11 mouse cellular contexts compared by ENCODE assay signal in the genomic region with DNA sequence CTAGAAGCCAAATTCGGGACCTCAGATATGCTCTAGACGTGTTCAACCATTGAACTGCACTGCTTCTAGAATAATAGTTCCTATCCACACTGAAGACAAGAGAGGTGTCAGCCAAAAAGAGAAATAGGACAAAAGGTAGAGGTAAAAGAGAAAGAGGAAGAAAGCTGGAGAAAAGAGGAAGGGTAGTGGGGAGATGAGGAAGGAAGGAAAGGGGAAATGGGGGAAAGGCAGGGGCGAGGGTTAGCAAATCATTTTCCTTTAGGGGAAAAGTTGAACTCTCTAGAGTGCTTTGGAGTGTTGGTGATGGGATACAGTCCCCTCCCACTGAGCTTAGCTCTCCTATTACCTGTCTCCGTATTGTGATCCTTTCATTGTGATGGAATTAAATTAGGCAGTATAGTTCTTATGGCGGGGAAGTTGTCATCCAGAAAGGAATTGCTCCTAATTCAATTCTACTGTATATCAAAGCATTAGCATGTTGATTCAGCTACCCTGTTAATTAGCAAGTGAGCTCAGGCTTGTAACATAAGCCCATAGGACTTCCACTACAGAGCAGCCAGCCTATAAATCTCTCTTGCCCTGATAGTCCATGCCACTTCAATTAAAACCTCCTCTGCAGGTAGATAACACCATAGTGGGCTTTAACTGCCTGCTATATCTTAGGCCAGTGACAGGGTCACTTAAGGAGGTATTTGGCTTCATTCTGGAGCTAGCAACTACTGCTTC.
"Had no signal": no experiment of that assay in that cellular context is flagged by ENCODE, and none has a peak within 500 bp of the region (broad histone marks: within the 10 kb centered on the region; RNA-seq: fewer than 3 reads in every experiment).

No protein-coding gene starts in this region.

- H3K27ac ChIP-seq: limb, embryonic 13.5 days; liver, embryonic 14.5 days; midbrain, embryonic 10.5 days; midbrain, embryonic 15.5 days; neural tube, embryonic 12.5 days; stomach, postnatal 0 days had no signal

- H3K9ac ChIP-seq: limb, embryonic 13.5 days; liver, embryonic 14.5 days; midbrain, embryonic 15.5 days; neural tube, embryonic 12.5 days had no signal

- H3K4me3 ChIP-seq: limb, embryonic 13.5 days; midbrain, embryonic 10.5 days; midbrain, embryonic 15.5 days; neural tube, embryonic 12.5 days had no signal

- H3K4me2 ChIP-seq: limb, embryonic 13.5 days; midbrain, embryonic 15.5 days; neural tube, embryonic 12.5 days had no signal

- H3K27me3 ChIP-seq: midbrain, embryonic 15.5 days; neural tube, embryonic 12.5 days had no signal

- ATAC-seq: intestine, embryonic 16.5 days; midbrain, embryonic 15.5 days had no signal

- H3K9me3 ChIP-seq: limb, embryonic 13.5 days; midbrain, embryonic 10.5 days; midbrain, embryonic 15.5 days; neural tube, embryonic 12.5 days had no signal

- DNase-seq: kidney, adult 9 months; left cerebral cortex, postnatal 4 days; lung, adult 18-20 months; thymus, postnatal 14 days had no signal

- H3K36me3 ChIP-seq: limb, embryonic 13.5 days; midbrain, embryonic 10.5 days; midbrain, embryonic 15.5 days; neural tube, embryonic 12.5 days had no signal
